In the genomic region with DNA sequence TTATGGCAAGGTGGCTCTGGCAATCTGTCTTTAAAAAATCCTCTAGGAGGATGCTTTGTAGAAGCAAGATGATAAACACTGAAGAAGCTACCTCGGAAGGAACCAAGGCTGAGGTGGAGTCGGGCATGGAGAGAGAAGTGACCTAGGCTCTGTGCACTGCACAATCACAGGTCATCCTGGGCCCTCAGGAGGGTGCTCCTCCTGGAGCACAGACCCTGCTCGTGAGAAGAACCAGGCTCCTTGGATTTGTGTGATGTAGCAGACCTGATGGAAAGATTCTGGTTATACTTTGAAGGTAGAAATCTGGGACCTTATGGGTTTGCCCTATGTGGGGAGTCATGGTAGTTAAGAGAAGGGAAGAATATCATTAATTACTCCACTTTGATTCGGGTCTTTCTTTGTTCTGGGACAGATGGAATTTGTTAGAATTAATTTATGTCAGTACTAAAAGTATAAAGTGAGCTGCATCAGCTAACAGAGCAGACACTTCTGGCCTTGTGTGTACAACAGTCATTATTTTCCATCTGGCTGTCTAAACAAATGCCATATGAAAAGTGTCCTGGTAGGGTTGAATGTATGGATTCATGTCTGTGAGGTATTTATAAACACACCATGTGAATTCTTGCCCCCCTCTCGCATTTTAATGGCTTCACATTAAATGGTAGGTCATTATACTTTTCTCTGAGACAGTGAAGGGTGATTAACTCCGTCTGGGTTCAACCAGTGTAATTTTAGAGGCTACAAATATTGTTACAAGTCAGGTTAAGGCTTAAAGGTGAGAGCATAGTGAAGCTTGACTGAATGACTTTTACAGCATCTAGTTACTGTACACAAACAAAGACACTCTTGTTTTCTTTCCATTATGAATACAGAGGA, we compare ENCODE assay signal across 20 mouse cellular contexts.
DNase-seq lines count a peak whose midpoint lies in the region; ATAC-seq and TF ChIP-seq lines count a peak whose summit lies in the region.
"Had no signal": no experiment of that assay in that cellular context is flagged by ENCODE, and none has a peak within 500 bp of the region (broad histone marks: within the 10 kb centered on the region; RNA-seq: fewer than 3 reads in every experiment).

No protein-coding gene starts in this region.

- TF ChIP-seq CTCF in intestine, postnatal 0 days (IDR thresholded peaks at IDR 0.05; ENCODE audit: low read depth), result no peak
- no peak for TF ChIP-seq CTCF in lung, adult 2 months (IDR thresholded peaks at IDR 0.05; ENCODE audit: insufficient read depth, low read length)
- no peak for TF ChIP-seq CTCF in layer of hippocampus, adult 2 months (conservative IDR thresholded peaks at IDR 0.05)

- H3K4me3 ChIP-seq in intestine, embryonic 14.5 days (ENCODE audit: low read depth, low read length), result no peak overlapping the region
- H3K4me3 ChIP-seq in intestine, postnatal 0 days (ENCODE audit: low read depth, low read length), result no peak overlapping the region
- H3K4me3 ChIP-seq in lung, embryonic 16.5 days (ENCODE audit: low read length), result no peak overlapping the region
- H3K4me3 ChIP-seq in lung, adult 2 months (replicated peaks; ENCODE audit: extremely low read depth, low read depth, low read length), result no peak overlapping the region
- no peak overlapping the region for H3K4me3 ChIP-seq in intestine, embryonic 15.5 days (replicated peaks)
- H3K4me3 ChIP-seq in stomach, embryonic 16.5 days (replicated peaks; ENCODE audit: low read length), result no peak overlapping the region
- H3K4me3 ChIP-seq in layer of hippocampus, adult 2 months, result no peak overlapping the region
- H3K4me3 ChIP-seq: forebrain, embryonic 15.5 days; hindbrain, embryonic 12.5 days; midbrain, embryonic 13.5 days had no signal

- H3K27me3 ChIP-seq in intestine, embryonic 14.5 days (replicated peaks; ENCODE audit: control insufficient read depth, insufficient read depth, low read length), result no peaks in the 10 kb centered on the region
- no peaks in the 10 kb centered on the region for H3K27me3 ChIP-seq in intestine, postnatal 0 days (replicated peaks; ENCODE audit: control insufficient read depth, insufficient read depth, low read length)
- H3K27me3 ChIP-seq in lung, embryonic 16.5 days (ENCODE audit: control insufficient read depth, insufficient read depth, low read depth, low read length), result no peaks in the 10 kb centered on the region
- H3K27me3 ChIP-seq in intestine, embryonic 15.5 days (replicated peaks), result no peaks in the 10 kb centered on the region
- H3K27me3 ChIP-seq in stomach, embryonic 16.5 days (ENCODE audit: control insufficient read depth, insufficient read depth, low read length), result no peaks in the 10 kb centered on the region
- H3K27me3 ChIP-seq: forebrain, embryonic 15.5 days; hindbrain, embryonic 12.5 days; midbrain, embryonic 13.5 days had no signal

- 23% methylated on average over 6 of the region's 6 CpGs for WGBS in intestine, embryonic 14.5 days
- 58% methylated on average over 6 of the region's 6 CpGs for WGBS in intestine, postnatal 0 days
- 47% methylated on average over 6 of the region's 6 CpGs for WGBS in lung, embryonic 16.5 days
- 66% methylated on average over 6 of the region's 6 CpGs for WGBS in lung, adult 2 months
- 39% methylated on average over 6 of the region's 6 CpGs for WGBS in intestine, embryonic 15.5 days
- 41% methylated on average over 6 of the region's 6 CpGs for WGBS in stomach, embryonic 16.5 days

- peak overlapping the region; percentile 37 for H3K4me2 ChIP-seq in intestine, embryonic 14.5 days (ENCODE audit: low read length)
- H3K4me2 ChIP-seq in intestine, postnatal 0 days (replicated peaks; ENCODE audit: low read depth), result no peak overlapping the region
- H3K4me2 ChIP-seq in lung, embryonic 16.5 days (ENCODE audit: low read depth, low read length), result no peak overlapping the region
- no peak overlapping the region for H3K4me2 ChIP-seq in intestine, embryonic 15.5 days (replicated peaks)
- H3K4me2 ChIP-seq in stomach, embryonic 16.5 days (ENCODE audit: low read depth, low read length), result peak overlapping the region; percentile 30; the same call in 1 of the 2 replicates
- H3K4me2 ChIP-seq: forebrain, embryonic 15.5 days; heart, embryonic 11.5 days; hindbrain, embryonic 12.5 days; liver, embryonic 11.5 days; midbrain, embryonic 13.5 days had no signal

- H3K9me3 ChIP-seq in intestine, embryonic 14.5 days (ENCODE audit: control insufficient read depth, low read length), result no peaks in the 10 kb centered on the region
- no peaks in the 10 kb centered on the region for H3K9me3 ChIP-seq in intestine, postnatal 0 days (ENCODE audit: control insufficient read depth)
- no peaks in the 10 kb centered on the region for H3K9me3 ChIP-seq in lung, embryonic 16.5 days (ENCODE audit: control insufficient read depth, low read length)
- H3K9me3 ChIP-seq in intestine, embryonic 15.5 days, result no peaks in the 10 kb centered on the region
- no peaks in the 10 kb centered on the region for H3K9me3 ChIP-seq in stomach, embryonic 16.5 days (replicated peaks; ENCODE audit: control insufficient read depth, low read length)
- H3K9me3 ChIP-seq: forebrain, embryonic 15.5 days; hindbrain, embryonic 12.5 days; midbrain, embryonic 13.5 days had no signal

- H3K27ac ChIP-seq in intestine, embryonic 14.5 days (ENCODE audit: low read depth), result peak overlapping the region; percentile 60
- H3K27ac ChIP-seq in intestine, postnatal 0 days (ENCODE audit: low read depth, low read length), result no peak overlapping the region
- H3K27ac ChIP-seq in lung, embryonic 16.5 days (ENCODE audit: low read length), result no peak overlapping the region
- no peak overlapping the region for H3K27ac ChIP-seq in intestine, embryonic 15.5 days
- no peak overlapping the region for H3K27ac ChIP-seq in stomach, embryonic 16.5 days (ENCODE audit: low read length)
- H3K27ac ChIP-seq in layer of hippocampus, adult 2 months, result no peak overlapping the region
- H3K27ac ChIP-seq: forebrain, embryonic 15.5 days; hindbrain, embryonic 12.5 days; midbrain, embryonic 13.5 days had no signal

- no peak overlapping the region for H3K9ac ChIP-seq in intestine, embryonic 14.5 days (ENCODE audit: low read length)
- H3K9ac ChIP-seq in intestine, postnatal 0 days (ENCODE audit: low read depth, low read length), result no peak overlapping the region
- no peak overlapping the region for H3K9ac ChIP-seq in lung, embryonic 16.5 days (ENCODE audit: low read length)
- H3K9ac ChIP-seq in intestine, embryonic 15.5 days, result no peak overlapping the region
- H3K9ac ChIP-seq in stomach, embryonic 16.5 days (ENCODE audit: low read length), result no peak overlapping the region
- H3K9ac ChIP-seq: forebrain, embryonic 15.5 days; hindbrain, embryonic 12.5 days; midbrain, embryonic 13.5 days had no signal

- H3K36me3 ChIP-seq in intestine, embryonic 14.5 days (ENCODE audit: control insufficient read depth, insufficient read depth, low read length), result no peaks in the 10 kb centered on the region
- H3K36me3 ChIP-seq in intestine, postnatal 0 days (ENCODE audit: control insufficient read depth, insufficient read depth), result no peaks in the 10 kb centered on the region
- no peaks in the 10 kb centered on the region for H3K36me3 ChIP-seq in lung, embryonic 16.5 days (ENCODE audit: control insufficient read depth, insufficient read depth, low read length)
- no peaks in the 10 kb centered on the region for H3K36me3 ChIP-seq in intestine, embryonic 15.5 days
- H3K36me3 ChIP-seq in stomach, embryonic 16.5 days (ENCODE audit: control insufficient read depth, insufficient read depth, low read length), result no peaks in the 10 kb centered on the region
- H3K36me3 ChIP-seq: forebrain, embryonic 15.5 days; midbrain, embryonic 13.5 days had no signal

- ATAC-seq in intestine, embryonic 14.5 days (replicated peaks; ENCODE audit: low FRiP score, low TSS enrichment, low read depth), result peak; percentile 60; the same call in 1 of the 2 replicates
- no peak for ATAC-seq in intestine, postnatal 0 days
- peak; percentile 70 for ATAC-seq in lung, embryonic 16.5 days (ENCODE audit: low read depth)
- ATAC-seq in intestine, embryonic 15.5 days, result peak; percentile 66
- ATAC-seq in stomach, embryonic 16.5 days (ENCODE audit: insufficient read depth, low FRiP score), result peak; percentile 56; the same call in 1 of the 2 replicates
- ATAC-seq: CD4-positive, CD25-positive, alpha-beta regulatory T cell, adult 4 months; forebrain, embryonic 15.5 days; midbrain, embryonic 13.5 days; Patski had no signal

- TF ChIP-seq POLR2A in lung, adult 2 months (IDR thresholded peaks at IDR 0.05; ENCODE audit: borderline replicate concordance, extremely low read depth, low read depth, low read length), result no peak

- DNase-seq in intestine, embryonic 14.5 days (ENCODE audit: low spot score), result no peak
- DNase-seq in lung, adult 2 months, result no peak
- no peak for DNase-seq in layer of hippocampus, adult 2 months (ENCODE audit: low spot score in 2 of 2)
- DNase-seq: cerebellum, adult 9-11 months; heart, postnatal 14 days; kidney, adult 11 months; layer of hippocampus, postnatal 36 days; retina, postnatal 1 day; thymus, postnatal 14 days had no signal

- peaks cover 30% of the 10 kb centered on the region for H3K4me1 ChIP-seq in intestine, embryonic 14.5 days (replicated peaks; ENCODE audit: control insufficient read depth, insufficient read depth, low read length)
- no peaks in the 10 kb centered on the region for H3K4me1 ChIP-seq in intestine, postnatal 0 days (replicated peaks; ENCODE audit: control insufficient read depth, insufficient read depth, low read length)
- peaks cover 15% of the 10 kb centered on the region for H3K4me1 ChIP-seq in lung, embryonic 16.5 days (replicated peaks; ENCODE audit: control insufficient read depth, insufficient read depth, low read length)
- no peaks in the 10 kb centered on the region for H3K4me1 ChIP-seq in lung, adult 2 months (ENCODE audit: control insufficient read depth, insufficient read depth, low read length)
- H3K4me1 ChIP-seq in intestine, embryonic 15.5 days (replicated peaks), result peaks cover 16% of the 10 kb centered on the region
- peaks cover 10% of the 10 kb centered on the region for H3K4me1 ChIP-seq in stomach, embryonic 16.5 days (ENCODE audit: control insufficient read depth, insufficient read depth, low read length)

Comparison
In these comparisons a context has a peak if more than half of its experiments do, and no peak if none do; other contexts are left out.
1. H3K4me2 ChIP-seq: peak in intestine, embryonic 14.5 days (single experiment) and stomach, embryonic 16.5 days (single experiment); none in intestine, postnatal 0 days (single experiment), lung, embryonic 16.5 days (single experiment) and intestine, embryonic 15.5 days (single experiment).